Mouse (Mus musculus) hindbrain, embryonic 15.5 days (tissue): ENCODE data around the gene Hist1h1c. TPM values are rescaled to one million over a fixed set of nuclear protein-coding genes. Genes with fewer than 3 reads are reported as not detected.
A peak's percentile ranks its signal among the peaks of the same experiment; 100 is the strongest.

Experiments used
- ATAC-seq: fragments of 200-750 bp; cut with Nextera tagmentation; 2 replicates; pipeline ENCODE4 v1.8.0; 2017; ENCODE audit warnings: low read depth, moderate number of reproducible peaks, moderate TSS enrichment; ENCODE audit not compliant: low FRiP score
- H3K27ac ChIP-seq: fragments of 300-500 bp; sonication (generic); replicated peaks from 2 replicates; pipeline ENCODE4 v1.5.1; 2015; ENCODE audit warnings: mild to moderate bottlenecking, inconsistent platforms
- H3K27me3 ChIP-seq: fragments of 300-500 bp; sonication (generic); 2 replicates; pipeline ENCODE4 v1.6.1; 2015; ENCODE audit warnings: control low read depth, inconsistent platforms
- H3K36me3 ChIP-seq: fragments of 300-500 bp; sonication (generic); 2 replicates; pipeline ENCODE4 v1.6.1; 2015; ENCODE audit warnings: control low read depth, inconsistent platforms
- H3K4me1 ChIP-seq: fragments of 300-500 bp; sonication (generic); replicated peaks from 2 replicates; pipeline ENCODE4 v1.6.1; 2015; ENCODE audit warnings: control low read depth, inconsistent platforms
- H3K4me2 ChIP-seq: fragments of 300-500 bp; sonication (generic); 2 replicates; pipeline ENCODE4 v1.6.1; 2015; ENCODE audit warnings: moderate library complexity, mild to moderate bottlenecking, inconsistent platforms
- H3K4me3 ChIP-seq: fragments of 300-500 bp; sonication (generic); 2 replicates; pipeline ENCODE4 v1.5.1; 2015; ENCODE audit warnings: mild to moderate bottlenecking, inconsistent platforms
- H3K9ac ChIP-seq: fragments of 300-500 bp; sonication (generic); 2 replicates; pipeline ENCODE4 v1.6.1; 2015; ENCODE audit warnings: inconsistent platforms
- H3K9me3 ChIP-seq: fragments of 300-500 bp; sonication (generic); 2 replicates; pipeline ENCODE4 v1.6.1; 2016; ENCODE audit warnings: control low read depth, inconsistent platforms
- WGBS: fragments of 180-500 bp; shearing (Covaris S2); methylation state at CpG from one replicate; pipeline ENCODE4 v1.1.7; 2015; 5-methylcytosine and 5-hydroxymethylcytosine counted together
- polyA plus RNA-seq: library from polyadenylated mRNA; unstranded; fragments of >200 nt; fragmentation: Nextera tagmentation; extraction: Ambion mirVana; gene quantifications from 2 replicates; pipeline ENCODE4 v1.2.1, GENCODE M21; 2015

The Hist1h1c gene
- 7.7 and 10.4 TPM in 2 replicates for polyA plus RNA-seq

DNA sequence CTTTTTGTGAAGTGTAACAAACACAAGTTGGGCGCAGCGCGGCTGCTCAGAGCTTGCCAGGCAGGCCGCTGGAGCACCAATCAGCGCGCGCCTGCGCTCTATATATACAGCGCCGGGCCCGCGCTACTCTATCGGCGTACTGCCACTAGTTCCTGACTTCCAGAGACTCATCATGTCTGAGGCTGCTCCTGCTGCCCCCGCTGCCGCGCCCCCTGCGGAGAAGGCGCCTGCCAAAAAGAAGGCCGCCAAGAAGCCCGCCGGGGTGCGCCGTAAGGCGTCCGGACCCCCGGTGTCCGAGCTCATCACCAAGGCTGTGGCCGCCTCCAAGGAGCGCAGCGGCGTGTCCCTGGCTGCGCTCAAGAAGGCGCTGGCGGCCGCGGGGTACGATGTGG lies at the start of gene Hist1h1c:
Hist1h1c (plus strand) TSS at position 132 of the 392 bp plus-strand sequence.
- peak; percentile 93 for ATAC-seq
- Histone ChIP-seq H3K9me3 (no peaks in the 10 kb centered on the region), H3K27me3 (no peaks in the 10 kb centered on the region), H3K4me3 (peak within 1 kb of the TSS; percentile 58), H3K4me2 (peak within 1 kb of the TSS; percentile 100), H3K9ac (peak within 1 kb of the TSS; percentile 62), H3K36me3 (no peaks in the 10 kb centered on the region), H3K27ac (peak within 1 kb of the TSS; percentile 89), H3K4me1 (peaks cover 23% of the 10 kb centered on the region)
- 0% methylated on average over 38 of the region's 38 CpGs for WGBS

DNA sequence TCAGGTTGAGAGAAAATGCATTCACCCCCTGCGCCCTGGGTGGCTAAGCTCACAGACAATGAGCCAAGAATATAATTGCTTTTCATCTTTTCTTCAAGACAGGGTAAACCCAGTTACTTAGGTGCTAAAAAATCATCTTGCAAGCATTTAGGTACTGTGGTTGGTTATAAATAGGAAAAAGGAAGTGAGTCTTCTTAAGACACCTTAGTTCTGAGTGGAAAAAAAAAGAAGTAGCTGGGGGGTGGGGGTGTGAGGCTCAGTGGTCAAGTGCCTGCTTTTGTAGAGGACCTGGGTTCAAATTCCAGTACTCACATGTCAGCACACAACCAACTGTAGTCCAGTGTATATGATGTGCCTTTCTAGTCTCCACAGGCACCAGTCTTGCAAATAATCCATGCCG lies 49.7 kb upstream of the Hist1h1c start:
- Histone ChIP-seq H3K9ac (no peak overlapping the region), H3K36me3 (no peaks in the 10 kb centered on the region), H3K27ac (no peak overlapping the region), H3K4me1 (peaks cover 16% of the 10 kb centered on the region), H3K27me3 (no peaks in the 10 kb centered on the region), H3K4me3 (no peak overlapping the region), H3K4me2 (no peak overlapping the region), H3K9me3 (no peaks in the 10 kb centered on the region)
- WGBS, result 95% methylated on average over 2 of the region's 2 CpGs
- ATAC-seq, result no peak

DNA sequence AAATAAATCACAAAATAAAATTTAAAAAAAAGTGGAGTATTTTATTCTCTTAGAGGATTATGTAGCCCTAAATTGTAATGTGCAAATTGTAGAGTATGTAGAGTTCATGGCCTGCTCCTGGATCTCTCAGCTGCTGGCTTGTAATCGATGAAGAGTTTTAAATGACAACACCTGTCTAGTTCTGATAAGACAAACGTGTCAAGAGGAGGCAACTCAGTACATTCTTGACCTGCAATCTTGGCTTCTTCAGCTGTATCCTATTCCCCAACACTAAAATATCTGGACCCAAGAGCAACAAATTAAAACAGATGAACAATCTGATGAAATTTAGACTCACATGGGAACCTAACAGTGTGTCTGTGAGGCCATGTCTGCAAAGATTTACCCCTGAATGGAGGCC lies 49.1 kb upstream of the Hist1h1c start:
- no peak for ATAC-seq
- Histone ChIP-seq H3K4me3 (no peak overlapping the region), H3K9me3 (no peaks in the 10 kb centered on the region), H3K4me2 (no peak overlapping the region), H3K4me1 (peaks cover 16% of the 10 kb centered on the region), H3K9ac (no peak overlapping the region), H3K27ac (no peak overlapping the region), H3K36me3 (no peaks in the 10 kb centered on the region), H3K27me3 (no peaks in the 10 kb centered on the region)
- 84% methylated on average over 2 of the region's 2 CpGs for WGBS

DNA sequence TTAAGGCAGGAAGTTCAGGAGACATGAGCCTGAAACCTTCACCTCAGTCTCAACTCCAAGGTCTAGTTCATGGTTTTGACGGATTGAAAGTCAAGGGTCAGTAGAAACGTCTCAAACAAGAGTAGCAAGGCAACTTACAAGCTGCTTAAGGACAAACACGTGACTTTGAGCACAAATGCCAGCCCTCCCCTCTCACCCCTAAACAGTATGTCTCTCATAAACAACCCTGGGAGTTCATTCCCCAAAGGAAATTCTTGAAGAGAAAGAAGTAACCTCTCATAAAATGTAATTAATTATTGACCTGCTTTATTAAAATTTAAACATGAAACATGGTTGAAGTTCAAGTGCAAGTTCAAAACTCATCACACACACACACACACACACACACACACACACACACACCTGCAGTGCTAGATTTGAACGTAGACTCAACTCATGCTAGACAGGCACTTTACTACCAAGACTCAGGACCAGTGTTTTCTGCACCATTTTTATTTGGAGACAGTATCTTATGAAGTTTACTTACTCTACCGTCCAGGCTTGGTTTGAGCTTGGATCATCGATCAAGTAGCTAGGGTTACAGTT lies 44.7 kb upstream of the Hist1h1c start:
- Histone ChIP-seq H3K9me3 (no peaks in the 10 kb centered on the region), H3K4me2 (no peak overlapping the region), H3K4me1 (peaks cover 12% of the 10 kb centered on the region), H3K9ac (no peak overlapping the region), H3K36me3 (no peaks in the 10 kb centered on the region), H3K27ac (no peak overlapping the region), H3K27me3 (no peaks in the 10 kb centered on the region), H3K4me3 (no peak overlapping the region)
- no peak for ATAC-seq
- WGBS, result 91% methylated on average over 6 of the region's 6 CpGs

DNA sequence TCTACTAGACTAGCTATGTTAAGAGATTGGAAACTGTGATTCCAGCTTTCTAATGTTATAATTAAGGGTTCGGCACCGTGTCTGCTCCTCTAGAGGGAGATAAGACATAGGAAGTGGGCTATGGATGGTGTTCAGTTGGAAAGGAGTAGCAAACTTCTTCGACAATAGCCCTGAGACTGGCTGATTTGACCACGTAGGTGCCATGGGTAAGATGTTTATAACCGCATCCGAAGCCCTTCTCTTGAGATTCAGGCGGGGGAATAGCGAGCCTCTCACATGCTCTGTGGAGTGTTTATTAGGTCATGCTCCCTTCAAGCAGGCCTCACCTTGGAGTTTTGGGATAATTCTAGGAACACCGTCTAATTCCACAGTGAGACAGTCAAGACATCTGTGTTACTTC lies 43.7 kb upstream of the Hist1h1c start:
- 96% methylated on average over 9 of the region's 9 CpGs for WGBS
- ATAC-seq, result no peak
- Histone ChIP-seq H3K27me3 (no peaks in the 10 kb centered on the region), H3K4me2 (no peak overlapping the region), H3K4me3 (no peak overlapping the region), H3K9ac (no peak overlapping the region), H3K9me3 (no peaks in the 10 kb centered on the region), H3K27ac (no peak overlapping the region), H3K4me1 (peaks cover 12% of the 10 kb centered on the region), H3K36me3 (no peaks in the 10 kb centered on the region)

DNA sequence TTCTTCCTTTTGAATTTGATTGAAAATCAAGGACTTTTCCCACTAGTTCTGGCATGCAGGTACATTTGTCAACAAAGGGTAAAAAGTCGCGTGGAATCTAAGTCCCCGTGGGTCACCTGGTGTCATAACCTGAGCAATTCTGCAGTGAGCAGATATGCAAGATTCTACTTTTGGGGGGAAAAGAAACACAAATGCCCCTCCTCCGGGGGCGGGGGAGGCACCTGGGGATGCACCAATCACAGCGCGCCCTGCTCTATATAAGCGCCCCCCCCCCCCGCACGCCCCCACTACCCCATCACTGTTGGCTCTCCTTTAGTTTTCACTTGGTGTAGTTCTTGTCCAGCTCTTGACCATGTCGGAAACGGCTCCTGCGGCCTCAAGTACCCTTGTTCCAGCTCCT lies 43.1 kb upstream of the Hist1h1c start, which contains the start of gene Hist1h1t:
Hist1h1t (plus strand) TSS at position 301 of the 400 bp plus-strand sequence.
- Histone ChIP-seq H3K4me3 (no peak within 1 kb of the TSS), H3K9me3 (no peaks in the 10 kb centered on the region), H3K36me3 (no peaks in the 10 kb centered on the region), H3K4me1 (peaks cover 12% of the 10 kb centered on the region), H3K27ac (no peak within 1 kb of the TSS), H3K4me2 (no peak within 1 kb of the TSS), H3K27me3 (no peaks in the 10 kb centered on the region), H3K9ac (no peak within 1 kb of the TSS)
- WGBS, result 49% methylated on average over 10 of the region's 13 CpGs
- ATAC-seq, result no peak

DNA sequence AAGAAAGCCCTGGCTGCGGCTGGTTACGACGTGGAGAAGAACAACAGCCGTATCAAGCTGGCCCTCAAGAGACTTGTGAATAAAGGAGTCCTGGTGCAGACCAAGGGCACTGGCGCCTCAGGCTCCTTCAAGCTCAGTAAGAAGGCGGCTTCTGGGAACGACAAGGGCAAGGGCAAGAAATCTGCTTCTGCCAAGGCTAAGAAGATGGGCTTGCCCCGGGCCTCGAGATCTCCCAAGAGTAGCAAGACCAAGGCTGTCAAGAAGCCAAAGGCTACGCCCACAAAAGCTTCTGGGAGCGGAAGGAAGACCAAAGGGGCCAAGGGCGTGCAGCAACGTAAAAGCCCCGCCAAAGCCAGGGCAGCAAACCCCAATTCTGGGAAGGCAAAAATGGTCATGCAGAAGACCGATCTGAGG lies 42.5 kb upstream of the Hist1h1c start:
- ATAC-seq, result no peak
- WGBS, result 64% methylated on average over 15 of the region's 15 CpGs

DNA sequence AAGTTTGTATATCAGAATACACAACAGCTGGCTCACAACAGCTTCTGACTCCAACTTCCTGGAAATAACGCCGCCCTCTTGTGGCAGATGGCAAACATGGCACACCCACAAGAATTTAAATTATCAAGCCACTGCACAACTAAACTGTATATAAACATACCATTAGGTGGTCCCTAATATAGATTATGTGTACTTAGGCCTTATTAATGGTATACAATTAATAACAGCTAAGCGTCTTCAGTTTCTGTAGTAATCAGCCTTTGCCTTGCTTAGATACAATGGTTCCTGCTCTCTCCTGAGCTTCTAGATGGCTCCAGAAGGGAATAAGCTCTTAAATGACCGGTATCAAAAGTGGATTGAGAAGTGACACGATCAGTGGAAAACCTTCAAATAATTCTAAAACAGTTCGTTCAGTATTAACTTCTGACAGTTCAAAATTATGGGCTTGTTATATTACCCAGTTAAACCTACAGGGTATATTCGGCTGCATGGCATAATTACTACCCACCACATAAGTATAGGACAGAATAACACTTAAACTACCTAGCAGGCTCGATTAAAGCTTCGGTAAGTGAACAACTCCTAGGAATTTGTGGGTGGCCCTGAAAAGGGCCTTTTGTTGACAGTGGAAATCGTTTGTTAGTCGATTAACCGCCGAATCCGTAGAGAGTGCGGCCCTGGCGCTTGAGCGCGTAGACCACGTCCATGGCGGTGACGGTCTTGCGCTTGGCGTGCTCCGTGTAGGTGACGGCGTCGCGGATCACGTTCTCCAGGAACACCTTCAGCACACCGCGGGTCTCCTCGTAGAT lies 40.9 kb upstream of the Hist1h1c start:
- Histone ChIP-seq H3K4me3 (peak overlapping the region; percentile 49), H3K9ac (peak overlapping the region; percentile 57)
- peak; percentile 85 for ATAC-seq

More for the DNA sequence above, 42.5 kb upstream of the Hist1h1c start:
- H3K4me2 ChIP-seq, result no peak overlapping the region
- no peak overlapping the region for H3K27ac ChIP-seq
- H3K27me3 ChIP-seq, result no peaks in the 10 kb centered on the region
- no peaks in the 10 kb centered on the region for H3K9me3 ChIP-seq
- no peaks in the 10 kb centered on the region for H3K36me3 ChIP-seq
- H3K4me1 ChIP-seq, result peaks cover 12% of the 10 kb centered on the region
- H3K9ac ChIP-seq, result no peak overlapping the region
- H3K4me3 ChIP-seq, result no peak overlapping the region

DNA sequence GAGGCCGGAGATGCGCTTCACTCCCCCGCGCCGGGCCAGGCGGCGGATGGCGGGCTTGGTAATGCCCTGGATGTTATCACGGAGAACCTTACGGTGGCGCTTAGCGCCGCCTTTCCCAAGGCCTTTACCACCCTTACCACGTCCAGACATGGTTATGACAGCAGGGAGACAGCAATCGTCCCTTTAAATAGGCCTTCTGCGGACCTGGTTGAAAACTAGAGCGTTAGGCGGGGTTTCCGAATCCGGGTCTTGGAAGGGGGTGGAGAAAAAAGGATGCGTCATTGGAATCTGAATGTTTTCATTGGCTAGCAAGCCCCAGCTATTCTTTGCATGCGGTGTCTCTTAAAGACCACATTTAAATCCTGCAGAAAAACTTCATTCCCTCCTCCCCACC lies 40.3 kb upstream of the Hist1h1c start, which contains the start of gene Hist1h4c:
Hist1h4c (minus strand) TSS at position 155 of the 394 bp plus-strand sequence.
- H3K36me3 ChIP-seq, result no peaks in the 10 kb centered on the region
- H3K4me3 ChIP-seq, result peak within 1 kb of the TSS; percentile 49
- under 1% methylated on average over 22 of the region's 22 CpGs for WGBS
- peak within 1 kb of the TSS; percentile 57 for H3K9ac ChIP-seq
- H3K4me2 ChIP-seq, result peak within 1 kb of the TSS; percentile 90
- peaks cover 12% of the 10 kb centered on the region for H3K4me1 ChIP-seq
- no peaks in the 10 kb centered on the region for H3K9me3 ChIP-seq
- H3K27me3 ChIP-seq, result no peaks in the 10 kb centered on the region
- peak; percentile 98 for ATAC-seq
- H3K27ac ChIP-seq, result peak within 1 kb of the TSS; percentile 86

More for the DNA sequence above, 40.9 kb upstream of the Hist1h1c start:
- Histone ChIP-seq H3K9me3 (no peaks in the 10 kb centered on the region), H3K36me3 (no peaks in the 10 kb centered on the region), H3K27me3 (no peaks in the 10 kb centered on the region), H3K27ac (peak overlapping the region; percentile 86), H3K4me2 (peak overlapping the region; percentile 90), H3K4me1 (peaks cover 12% of the 10 kb centered on the region)
- under 1% methylated on average over 29 of the region's 32 CpGs for WGBS

DNA sequence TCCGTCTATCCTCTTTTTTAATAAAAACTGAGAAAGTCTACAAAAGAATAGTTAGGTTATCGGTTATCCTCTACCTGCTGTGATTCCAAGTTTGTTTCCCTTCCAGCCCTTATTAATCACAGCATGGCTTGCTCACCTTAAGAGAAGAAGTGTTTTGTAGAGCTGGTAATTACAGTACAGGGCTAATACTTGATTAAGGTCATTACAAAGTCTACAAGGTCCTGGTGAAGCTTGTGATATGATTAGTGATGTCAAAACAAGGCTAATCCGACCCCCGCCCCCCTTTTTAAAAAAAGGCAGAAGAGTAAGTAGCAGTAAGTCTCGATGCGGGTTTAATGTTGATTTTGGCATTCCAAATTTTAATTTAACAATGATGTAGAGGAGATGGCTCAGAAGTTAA lies 39.6 kb upstream of the Hist1h1c start:
- H3K27ac ChIP-seq, result peak overlapping the region; percentile 79; the same call in 1 of the 2 replicates
- H3K27me3 ChIP-seq, result no peaks in the 10 kb centered on the region
- no peaks in the 10 kb centered on the region for H3K9me3 ChIP-seq
- no peak overlapping the region for H3K4me3 ChIP-seq
- no peaks in the 10 kb centered on the region for H3K36me3 ChIP-seq
- no peak for ATAC-seq
- peaks cover 12% of the 10 kb centered on the region for H3K4me1 ChIP-seq
- 75% methylated on average over 6 of the region's 6 CpGs for WGBS
- peak overlapping the region; percentile 90 for H3K4me2 ChIP-seq
- H3K9ac ChIP-seq, result no peak overlapping the region

DNA sequence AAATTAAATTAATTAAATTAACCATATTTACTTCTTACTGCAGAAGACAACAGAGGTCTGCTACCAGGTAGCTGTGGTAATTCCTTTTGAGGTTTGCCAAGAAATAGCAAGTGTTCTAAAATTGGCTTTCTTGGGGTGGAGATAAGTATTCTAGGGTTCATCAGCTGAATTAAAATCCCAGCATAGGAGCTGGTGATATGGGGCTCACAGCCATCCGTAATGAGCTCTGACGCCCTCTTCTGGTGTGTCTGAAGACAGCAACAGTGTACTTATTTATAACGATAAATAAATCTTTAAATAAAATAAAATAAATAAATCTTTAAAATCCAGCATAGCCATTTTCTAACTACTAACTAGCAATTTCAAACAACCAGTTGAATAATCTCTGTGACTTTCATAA lies 38.8 kb upstream of the Hist1h1c start:
- Histone ChIP-seq H3K27me3 (no peaks in the 10 kb centered on the region), H3K36me3 (no peaks in the 10 kb centered on the region), H3K9ac (no peak overlapping the region), H3K9me3 (no peaks in the 10 kb centered on the region), H3K4me3 (no peak overlapping the region), H3K4me1 (peaks cover 12% of the 10 kb centered on the region), H3K27ac (no peak overlapping the region), H3K4me2 (no peak overlapping the region)
- 65% methylated on average over 3 of the region's 3 CpGs for WGBS
- no peak for ATAC-seq

DNA sequence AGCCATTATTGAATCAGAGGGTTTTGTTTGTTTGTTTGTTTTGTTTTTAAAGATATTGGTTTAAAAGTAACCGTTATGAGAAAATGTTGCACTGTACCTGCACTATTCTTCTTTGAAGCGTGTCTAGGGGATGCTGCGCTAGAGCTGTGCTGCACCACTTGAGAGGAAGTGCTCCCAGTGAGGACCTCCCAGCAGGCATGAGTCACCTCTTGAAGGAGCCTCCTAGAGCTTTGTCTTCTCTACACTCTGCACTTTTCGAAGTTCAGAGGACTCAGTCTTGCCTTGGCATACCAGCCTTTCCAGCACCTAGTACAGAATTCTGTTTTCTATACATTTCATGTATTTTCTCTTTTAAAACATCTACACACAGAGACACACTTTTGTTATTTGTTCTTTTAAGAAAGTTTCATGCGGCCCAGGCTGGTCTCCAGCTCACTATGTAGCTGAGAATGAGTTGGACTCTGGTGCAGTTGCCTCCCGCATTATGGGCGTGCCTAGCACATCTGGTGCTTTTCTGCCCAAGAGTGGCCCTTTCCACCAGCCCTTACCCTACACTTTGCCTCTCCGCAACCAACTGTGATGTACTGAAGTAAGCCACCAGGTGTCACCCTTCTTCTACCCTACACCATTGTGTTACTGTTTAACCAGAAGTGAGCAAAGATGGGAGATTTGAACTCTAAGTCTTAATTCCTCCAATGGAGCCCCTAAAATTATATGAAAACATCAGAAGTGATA lies 37.7 kb upstream of the Hist1h1c start:
- ATAC-seq, result no peak
- 31% methylated on average over 8 of the region's 8 CpGs for WGBS
- Histone ChIP-seq H3K27me3 (no peaks in the 10 kb centered on the region), H3K4me1 (peaks cover 12% of the 10 kb centered on the region), H3K36me3 (no peaks in the 10 kb centered on the region), H3K27ac (no peak overlapping the region), H3K9me3 (no peaks in the 10 kb centered on the region), H3K4me2 (no peak overlapping the region), H3K9ac (no peak overlapping the region), H3K4me3 (no peak overlapping the region)
